Mouse (Mus musculus) liver, embryonic 12.5 days (tissue): ENCODE measurements around the gene Gm26558. TPM values are rescaled to one million over a fixed set of nuclear protein-coding genes. Genes with fewer than 3 reads are reported as not detected.

ENCODE experiments used
- ATAC-seq: fragments of 200-750 bp; cut with Nextera tagmentation; 2 replicates; pipeline ENCODE4 v1.8.0; 2017; ENCODE audit warnings: moderate number of reproducible peaks, mild to moderate bottlenecking, moderate library complexity
- H3K27ac ChIP-seq: fragments of 300-500 bp; sonication (generic); 2 replicates; pipeline ENCODE4 v1.5.1; 2016; ENCODE audit warnings: mild to moderate bottlenecking
- H3K27me3 ChIP-seq: fragments of 300-500 bp; sonication (generic); replicated peaks from 2 replicates; pipeline ENCODE4 v1.6.1; 2016; ENCODE audit warnings: mild to moderate bottlenecking, moderate library complexity
- H3K36me3 ChIP-seq: fragments of 300-500 bp; sonication (generic); 2 replicates; pipeline ENCODE4 v1.6.1; 2016; ENCODE audit warnings: mild to moderate bottlenecking, moderate library complexity
- H3K4me1 ChIP-seq: fragments of 300-500 bp; sonication (generic); 2 replicates; pipeline ENCODE4 v1.6.1; 2016
- H3K4me2 ChIP-seq: fragments of 300-500 bp; sonication (generic); 2 replicates; pipeline ENCODE4 v1.6.1; 2016; ENCODE audit warnings: mild to moderate bottlenecking, moderate library complexity
- H3K4me3 ChIP-seq: fragments of 300-500 bp; sonication (generic); 2 replicates; pipeline ENCODE4 v1.5.1; 2016; ENCODE audit warnings: mild to moderate bottlenecking, moderate library complexity
- H3K9ac ChIP-seq: fragments of 300-500 bp; sonication (generic); 2 replicates; pipeline ENCODE4 v1.6.1; 2016; ENCODE audit warnings: mild to moderate bottlenecking, moderate library complexity
- H3K9me3 ChIP-seq: fragments of 300-500 bp; sonication (generic); replicated peaks from 2 replicates; pipeline ENCODE4 v1.6.1; 2016; ENCODE audit warnings: mild to moderate bottlenecking, moderate library complexity
- WGBS: fragments of 180-500 bp; shearing (Covaris S2); methylation state at CpG from one replicate; pipeline ENCODE4 v1.1.7; 2016; ENCODE audit not compliant: insufficient replicate concordance; 5-methylcytosine and 5-hydroxymethylcytosine counted together
- polyA plus RNA-seq: library from polyadenylated mRNA; unstranded; fragments of >200 nt; fragmentation: Nextera tagmentation; extraction: Ambion mirVana; gene quantifications from 2 replicates; pipeline ENCODE4 v1.2.1, GENCODE M21; 2016

The Gm26558 gene
- polyA plus RNA-seq, 1 experiment from 2014 or later, result 2.5 TPM

GRCm38 (mm10) chr2:70619232-70619835, 42.6 kb downstream of the Gm26558 start:
- WGBS, result 77% methylated on average over 6 of the region's 6 CpGs
- ATAC-seq, result no peak

DNA sequence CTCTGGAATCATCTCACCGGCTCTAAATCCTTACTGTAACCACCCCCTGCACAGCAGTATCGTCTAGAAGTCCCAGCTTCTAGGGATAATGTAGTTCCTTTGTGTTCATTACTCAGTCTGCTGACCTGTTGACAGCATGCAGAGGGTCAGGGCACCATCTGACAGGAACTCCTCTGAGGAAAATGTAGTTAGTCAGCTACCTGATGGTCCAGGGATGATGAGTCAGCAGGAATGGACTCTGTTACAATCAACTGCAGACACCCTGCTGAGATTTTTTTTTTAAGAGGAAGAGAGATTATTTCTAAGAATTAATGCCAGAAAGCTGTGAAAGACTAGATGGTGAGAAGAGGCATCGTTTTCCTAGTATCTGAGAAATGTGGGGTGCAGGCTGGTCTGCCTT, 45.3 kb downstream of the Gm26558 start:
- Histone ChIP-seq H3K4me1 (no peaks in the 10 kb centered on the region), H3K9me3 (no peaks in the 10 kb centered on the region), H3K4me3 (no peak overlapping the region), H3K36me3 (no peaks in the 10 kb centered on the region), H3K4me2 (no peak overlapping the region), H3K27me3 (no peaks in the 10 kb centered on the region), H3K27ac (no peak overlapping the region), H3K9ac (no peak overlapping the region)
- WGBS, result 59% methylated on average over 3 of the region's 3 CpGs
- no peak for ATAC-seq

More at GRCm38 (mm10) chr2:70619232-70619835, 42.6 kb downstream of the Gm26558 start:
- H3K4me1 ChIP-seq, result no peaks in the 10 kb centered on the region
- no peaks in the 10 kb centered on the region for H3K9me3 ChIP-seq
- no peak overlapping the region for H3K4me2 ChIP-seq
- no peaks in the 10 kb centered on the region for H3K27me3 ChIP-seq
- no peak overlapping the region for H3K9ac ChIP-seq
- no peaks in the 10 kb centered on the region for H3K36me3 ChIP-seq
- no peak overlapping the region for H3K27ac ChIP-seq
- H3K4me3 ChIP-seq, result no peak overlapping the region

DNA sequence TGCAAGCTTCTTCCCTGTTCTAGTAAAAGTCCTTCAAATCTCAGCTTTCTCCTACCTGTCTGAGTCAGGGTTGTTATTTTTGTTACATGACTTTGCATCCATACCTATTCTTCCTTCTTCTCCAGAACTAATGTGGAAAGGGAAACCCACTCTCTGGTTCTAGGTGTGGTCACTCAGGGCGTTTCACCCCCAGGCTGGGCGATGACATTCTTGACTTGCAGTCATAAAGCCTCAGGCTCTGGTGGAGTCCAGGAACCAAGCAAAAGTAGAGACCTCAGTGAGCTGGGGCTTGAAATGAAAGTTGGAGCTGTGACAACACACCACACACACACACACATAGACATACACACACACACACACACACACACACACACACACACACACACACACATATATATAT, 45.8 kb downstream of the Gm26558 start:
- Histone ChIP-seq H3K4me2 (no peak overlapping the region), H3K9ac (no peak overlapping the region), H3K9me3 (no peaks in the 10 kb centered on the region), H3K27me3 (no peaks in the 10 kb centered on the region), H3K36me3 (no peaks in the 10 kb centered on the region), H3K27ac (no peak overlapping the region), H3K4me1 (no peaks in the 10 kb centered on the region), H3K4me3 (no peak overlapping the region)
- ATAC-seq, result no peak
- 59% methylated on average over 2 of the region's 2 CpGs for WGBS

DNA sequence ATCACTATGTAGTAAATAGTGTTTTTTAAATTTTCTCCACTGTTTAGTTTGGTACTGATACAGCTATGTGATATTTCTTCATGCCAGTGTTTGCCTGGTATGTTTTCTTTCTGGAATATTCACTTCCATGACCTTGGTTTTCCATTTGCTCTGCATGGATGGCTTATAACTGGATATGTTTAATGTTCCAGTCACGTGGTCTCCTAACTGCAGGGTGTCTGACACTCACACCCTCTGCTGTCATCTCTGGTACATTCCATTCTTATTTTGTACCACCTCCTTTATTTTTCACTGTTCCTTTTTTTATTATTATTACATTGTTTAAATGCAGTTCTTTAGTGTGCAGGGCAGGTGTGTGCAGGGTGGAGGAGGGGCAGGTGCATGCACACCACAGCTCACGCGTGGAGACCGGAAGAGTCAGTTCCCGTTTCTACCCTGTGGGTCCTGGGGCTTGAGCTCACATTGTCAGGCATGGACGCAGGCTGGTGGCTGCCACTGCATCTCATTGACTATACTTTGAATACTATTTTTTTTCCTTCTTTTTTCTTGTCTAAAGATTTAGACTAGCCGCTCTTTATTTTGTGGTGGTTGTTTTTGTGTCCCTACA, 47.1 kb downstream of the Gm26558 start:
- H3K36me3 ChIP-seq, result no peaks in the 10 kb centered on the region
- no peak overlapping the region for H3K4me3 ChIP-seq
- ATAC-seq, result no peak
- H3K4me1 ChIP-seq, result no peaks in the 10 kb centered on the region
- WGBS, result 49% methylated on average over 7 of the region's 7 CpGs
- H3K4me2 ChIP-seq, result no peak overlapping the region
- H3K27ac ChIP-seq, result no peak overlapping the region
- H3K27me3 ChIP-seq, result no peaks in the 10 kb centered on the region
- no peaks in the 10 kb centered on the region for H3K9me3 ChIP-seq
- no peak overlapping the region for H3K9ac ChIP-seq

Other genes starting within 250 kb of the Gm26558 start
- gene Sp5, start 187.2 kb downstream of the Gm26558 start, polyA plus RNA-seq, result 0.51 and 0.56 TPM in 2 replicates
- gene Erich2, start 153.3 kb downstream of the Gm26558 start, polyA plus RNA-seq, result 0.13 TPM in 1 of 2 replicates, not detected in the other
- 0.14 TPM in 1 of 2 replicates, not detected in the other for gene Gad1, start 109.0 kb downstream of the Gm26558 start, polyA plus RNA-seq
- gene Gorasp2, start 532 bp downstream of the Gm26558 start, polyA plus RNA-seq, result 78.5 and 84.3 TPM in 2 replicates
- 53.9 and 57.4 TPM in 2 replicates for gene Tlk1, start 163.6 kb upstream of the Gm26558 start, polyA plus RNA-seq